Mouse (Mus musculus): ENCODE measurements at regions not wholly inside any gene's neighbourhood (a gene's known extent, or its start where the extent isn't known, plus 50 kb on each side); places are given as distances from the start of the nearest gene placed in this dataset.
A peak's percentile ranks its signal among the peaks of the same experiment; 100 is the strongest.
"Not testable (repeated sequence)": the region's sequence is repeated elsewhere in the genome, so short reads cannot be mapped to it uniquely, and the experiment has no call there.

DNA sequence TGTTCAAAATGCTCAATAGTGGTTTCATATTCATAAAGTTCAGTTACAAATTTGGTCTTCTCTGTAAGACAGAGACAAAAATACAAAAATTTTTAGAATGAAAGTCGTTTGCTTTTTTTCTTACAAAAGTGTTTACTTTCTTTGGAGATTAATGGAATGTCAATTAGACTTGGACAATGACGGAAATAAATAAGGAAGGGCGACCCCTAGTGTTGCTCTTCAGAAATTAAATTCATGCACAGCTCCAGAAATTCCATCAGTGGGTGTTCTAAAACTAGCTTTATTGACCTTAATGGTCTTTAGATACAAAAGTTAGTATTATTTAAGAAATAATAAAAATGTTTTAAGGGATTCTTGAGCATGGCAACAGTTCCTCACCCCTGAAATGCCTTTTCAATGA lies 141.8 kb upstream of the Lama2 start:
- H3K4me1 ChIP-seq (replicated peaks; ENCODE audit: low read depth, low read length): no peaks in the 10 kb centered on the region
- H3K36me3 ChIP-seq (ENCODE audit: insufficient read depth, low read length): no peaks in the 10 kb centered on the region
- H3K9me3 ChIP-seq (ENCODE audit: low read length): no peaks in the 10 kb centered on the region
- peak; percentile 84 for TF ChIP-seq CTCF (conservative IDR thresholded peaks at IDR 0.05; ENCODE audit: low read length)
- TF ChIP-seq POU5F1 (IDR thresholded peaks at IDR 0.05; ENCODE audit: borderline replicate concordance, low read length): no peak
- no peak overlapping the region for H3K4me3 ChIP-seq (replicated peaks; ENCODE audit: low read length)
- H3K27me3 ChIP-seq (ENCODE audit: insufficient read depth, low read length): no peaks in the 10 kb centered on the region

DNA sequence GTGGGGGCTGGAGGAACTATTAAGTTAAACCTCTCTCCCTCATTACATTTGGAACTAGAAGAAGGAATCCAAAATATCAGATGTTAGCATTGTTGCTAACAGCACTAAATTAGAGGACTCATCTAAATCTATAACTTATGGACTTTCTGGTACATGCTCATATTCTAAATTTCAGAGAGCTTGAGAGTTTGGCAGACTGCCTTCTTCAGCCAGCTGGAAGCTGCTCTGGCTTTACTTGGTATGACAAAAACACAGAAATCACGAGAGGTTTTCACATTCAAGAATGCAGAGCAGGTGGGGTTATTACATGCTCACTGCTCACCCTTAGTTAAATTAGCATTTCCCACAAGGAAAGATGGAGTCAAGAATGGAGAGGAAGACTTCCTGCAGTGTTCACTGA lies 182.8 kb upstream of the Lama2 start:
- no peaks in the 10 kb centered on the region for H3K27me3 ChIP-seq (ENCODE audit: insufficient read depth, low read length)
- peaks cover 35% of the 10 kb centered on the region for H3K9me3 ChIP-seq (ENCODE audit: low read length)
- peaks cover 5% of the 10 kb centered on the region for H3K36me3 ChIP-seq (ENCODE audit: insufficient read depth, low read length)
- no peaks in the 10 kb centered on the region for H3K4me1 ChIP-seq (replicated peaks; ENCODE audit: low read depth, low read length)
- TF ChIP-seq CTCF (conservative IDR thresholded peaks at IDR 0.05; ENCODE audit: low read length) (no peak), POU5F1 (IDR thresholded peaks at IDR 0.05; ENCODE audit: borderline replicate concordance, low read length) (no peak), NANOG (IDR thresholded peaks at IDR 0.05; ENCODE audit: borderline replicate concordance, low read length) (no peak)
- H3K4me3 ChIP-seq (replicated peaks; ENCODE audit: low read length): no peak overlapping the region

DNA sequence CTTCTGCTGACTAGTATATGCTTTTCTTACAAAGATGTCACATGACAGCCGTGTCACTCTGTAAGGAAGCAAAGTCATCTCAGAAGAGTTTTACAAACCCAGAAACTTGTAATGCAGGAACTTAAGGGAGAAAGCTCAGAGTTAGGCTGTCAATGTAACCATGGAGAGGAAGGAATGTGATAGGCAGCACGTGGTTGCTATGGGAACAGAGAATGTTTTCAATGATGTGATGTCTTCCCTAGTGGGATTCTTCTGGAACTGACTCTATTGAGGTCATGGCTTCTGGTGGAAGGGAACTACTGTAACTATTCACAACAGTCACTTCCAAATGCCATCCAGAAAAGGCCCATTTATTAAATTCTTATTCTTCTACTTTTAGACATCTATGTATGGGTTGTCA lies 190.0 kb upstream of the Lama2 start:
- H3K9me3 ChIP-seq (ENCODE audit: low read length): peaks cover 32% of the 10 kb centered on the region
- H3K4me3 ChIP-seq (replicated peaks; ENCODE audit: low read length): no peak overlapping the region
- H3K4me1 ChIP-seq (replicated peaks; ENCODE audit: low read depth, low read length): no peaks in the 10 kb centered on the region
- no peaks in the 10 kb centered on the region for H3K27me3 ChIP-seq (ENCODE audit: insufficient read depth, low read length)
- TF ChIP-seq CTCF (conservative IDR thresholded peaks at IDR 0.05; ENCODE audit: low read length): no peak
- TF ChIP-seq NANOG (IDR thresholded peaks at IDR 0.05; ENCODE audit: borderline replicate concordance, low read length): no peak
- TF ChIP-seq POU5F1 (IDR thresholded peaks at IDR 0.05; ENCODE audit: borderline replicate concordance, low read length): no peak
- H3K36me3 ChIP-seq (ENCODE audit: insufficient read depth, low read length): peaks cover 14% of the 10 kb centered on the region

DNA sequence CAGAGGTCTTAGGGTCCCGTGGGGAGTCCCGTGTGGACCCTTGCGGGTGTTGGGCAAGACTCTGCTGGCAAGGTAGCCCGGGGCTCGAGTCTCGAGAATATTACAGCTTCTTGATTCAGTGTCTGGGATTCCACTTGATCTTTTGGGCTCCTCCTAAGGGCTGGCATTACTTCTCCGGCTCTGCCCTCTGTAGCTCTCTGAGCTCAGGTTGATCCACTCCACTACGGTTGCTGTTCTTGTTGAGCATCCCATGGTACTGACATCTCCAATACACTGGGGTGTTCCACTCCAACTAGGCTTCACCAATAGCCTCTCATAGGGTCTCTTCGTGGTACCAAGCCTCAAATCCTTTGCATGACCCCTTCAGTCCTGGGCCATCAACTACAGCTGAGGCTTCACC lies 206.1 kb upstream of the Lama2 start:
- not testable (repeated sequence) for H3K27me3 ChIP-seq (ENCODE audit: insufficient read depth, low read length); H3K4me1 ChIP-seq (replicated peaks; ENCODE audit: low read depth, low read length); H3K36me3 ChIP-seq (ENCODE audit: insufficient read depth, low read length); H3K9me3 ChIP-seq (ENCODE audit: low read length)
- peak overlapping the region; percentile 68 for H3K4me3 ChIP-seq (replicated peaks; ENCODE audit: low read length)

DNA sequence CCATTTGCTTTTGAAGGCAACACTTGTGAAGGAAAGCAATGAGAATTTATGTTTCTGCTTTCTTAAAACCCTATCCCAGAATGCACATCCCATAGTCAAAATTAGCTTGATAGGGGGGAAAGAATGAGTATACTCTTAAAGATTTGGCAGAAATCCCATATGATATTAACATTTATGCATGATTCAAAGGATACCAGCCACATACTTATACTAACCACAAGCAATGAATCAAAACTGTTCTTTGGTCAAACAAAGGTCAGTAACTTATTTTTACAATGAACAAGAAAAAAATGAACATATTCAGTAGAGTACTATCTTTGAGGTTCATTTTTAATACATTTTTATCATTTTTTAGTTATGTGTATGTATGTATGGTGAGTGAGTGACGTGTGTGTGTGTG lies 208.8 kb upstream of the Lama2 start:
- no peaks in the 10 kb centered on the region for H3K9me3 ChIP-seq (ENCODE audit: low read length)
- H3K4me1 ChIP-seq (replicated peaks; ENCODE audit: low read depth, low read length): 0 out of 2 replicates have a peak, but pooled peaks cover 6% of the 10 kb centered on the region
- H3K36me3 ChIP-seq (ENCODE audit: insufficient read depth, low read length): no peaks in the 10 kb centered on the region
- TF ChIP-seq POU5F1 (IDR thresholded peaks at IDR 0.05; ENCODE audit: borderline replicate concordance, low read length): no peak
- no peak for TF ChIP-seq NANOG (IDR thresholded peaks at IDR 0.05; ENCODE audit: borderline replicate concordance, low read length)
- no peak for TF ChIP-seq CTCF (conservative IDR thresholded peaks at IDR 0.05; ENCODE audit: low read length)
- no peak overlapping the region for H3K4me3 ChIP-seq (replicated peaks; ENCODE audit: low read length)
- no peaks in the 10 kb centered on the region for H3K27me3 ChIP-seq (ENCODE audit: insufficient read depth, low read length)

DNA sequence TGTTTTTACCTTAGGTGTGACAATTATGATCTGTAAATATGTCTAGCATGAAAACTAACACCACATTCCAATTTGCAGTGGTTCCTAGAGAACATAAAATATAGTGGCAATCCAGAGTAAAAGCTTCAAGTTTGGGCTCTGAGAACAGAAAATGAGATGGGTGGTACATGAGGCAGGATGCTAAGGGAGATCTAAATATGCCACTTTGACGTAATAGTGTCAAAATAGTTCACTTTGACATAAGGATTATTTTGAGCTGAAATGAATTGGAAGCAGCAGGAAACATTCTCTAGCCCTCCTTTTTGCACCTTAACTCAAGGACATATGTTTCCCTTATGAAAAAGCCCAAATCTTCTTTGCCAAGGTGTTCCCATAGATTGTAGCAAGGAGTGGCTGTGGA lies 219.1 kb upstream of the Lama2 start:
- H3K4me1 ChIP-seq (replicated peaks; ENCODE audit: low read depth, low read length): no peaks in the 10 kb centered on the region
- no peaks in the 10 kb centered on the region for H3K9me3 ChIP-seq (ENCODE audit: low read length)
- no peaks in the 10 kb centered on the region for H3K36me3 ChIP-seq (ENCODE audit: insufficient read depth, low read length)
- H3K27me3 ChIP-seq (ENCODE audit: insufficient read depth, low read length): no peaks in the 10 kb centered on the region; the same call in 1 of the 2 replicates
- no peak overlapping the region for H3K4me3 ChIP-seq (replicated peaks; ENCODE audit: low read length)
- TF ChIP-seq POU5F1 (IDR thresholded peaks at IDR 0.05; ENCODE audit: borderline replicate concordance, low read length) (no peak), NANOG (IDR thresholded peaks at IDR 0.05; ENCODE audit: borderline replicate concordance, low read length) (no peak), CTCF (conservative IDR thresholded peaks at IDR 0.05; ENCODE audit: low read length) (no peak)

DNA sequence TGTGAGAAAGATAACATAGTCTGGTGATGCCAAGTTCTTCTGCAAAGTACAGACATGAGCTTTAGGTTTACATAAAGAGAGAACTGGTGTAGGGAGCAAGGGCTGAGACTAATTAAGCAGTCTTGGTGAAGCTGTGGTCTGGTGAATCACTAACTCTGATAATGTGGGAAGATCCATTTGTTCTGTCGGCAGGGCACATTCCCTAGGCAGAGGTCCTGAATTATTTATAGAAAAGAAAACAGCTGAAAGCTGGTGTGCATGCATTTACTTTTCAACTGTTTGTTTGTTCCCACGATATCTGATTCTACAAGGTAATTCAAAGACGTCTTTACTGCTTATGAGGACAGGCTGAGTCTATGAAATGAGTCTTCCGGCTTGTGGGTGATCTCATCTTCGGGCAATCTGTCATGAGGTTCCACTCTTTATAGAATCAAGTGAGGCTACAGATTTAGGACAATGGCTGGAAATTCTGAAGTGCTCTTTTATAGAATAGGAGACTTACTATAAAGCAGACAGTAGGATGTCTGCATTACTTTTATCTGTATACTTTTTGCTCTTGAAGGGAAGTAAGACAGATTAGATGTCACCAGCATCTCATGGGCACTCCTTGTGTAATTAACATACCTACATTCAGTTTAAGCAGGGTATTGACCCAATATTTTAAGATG lies 221.6 kb upstream of the Lama2 start:
- H3K4me1 ChIP-seq (replicated peaks; ENCODE audit: low read depth, low read length): no peaks in the 10 kb centered on the region
- H3K36me3 ChIP-seq (ENCODE audit: insufficient read depth, low read length): no peaks in the 10 kb centered on the region
- no peaks in the 10 kb centered on the region for H3K9me3 ChIP-seq (ENCODE audit: low read length)
- no peak overlapping the region for H3K4me3 ChIP-seq (replicated peaks; ENCODE audit: low read length)
- H3K27me3 ChIP-seq (ENCODE audit: insufficient read depth, low read length): no peaks in the 10 kb centered on the region; the same call in 1 of the 2 replicates
- TF ChIP-seq NANOG (IDR thresholded peaks at IDR 0.05; ENCODE audit: borderline replicate concordance, low read length) (no peak), CTCF (conservative IDR thresholded peaks at IDR 0.05; ENCODE audit: low read length) (no peak), POU5F1 (IDR thresholded peaks at IDR 0.05; ENCODE audit: borderline replicate concordance, low read length) (no peak)

DNA sequence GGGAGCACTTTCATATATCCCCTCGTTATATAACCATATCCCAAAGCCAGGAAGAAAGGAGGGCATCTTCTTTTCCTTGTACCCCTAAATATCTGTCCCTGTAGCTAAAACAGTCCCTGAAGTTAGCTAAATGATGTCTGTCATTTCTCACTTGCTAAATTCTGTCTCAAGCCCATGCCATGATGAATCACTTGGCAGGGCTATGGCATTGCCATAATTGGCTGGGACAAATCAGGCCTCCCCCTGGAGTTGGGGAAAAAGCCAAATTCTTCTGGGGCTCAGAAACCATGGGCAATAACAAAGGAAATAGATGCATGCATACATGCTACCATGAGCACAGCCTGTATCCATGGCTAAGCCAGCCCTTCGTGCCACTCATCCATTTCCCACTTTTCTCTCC lies 223.5 kb upstream of the Lama2 start:
- TF ChIP-seq POU5F1 (IDR thresholded peaks at IDR 0.05; ENCODE audit: borderline replicate concordance, low read length) (no peak), NANOG (IDR thresholded peaks at IDR 0.05; ENCODE audit: borderline replicate concordance, low read length) (no peak), CTCF (conservative IDR thresholded peaks at IDR 0.05; ENCODE audit: low read length) (no peak)
- Histone ChIP-seq H3K4me3 (replicated peaks; ENCODE audit: low read length) (no peak overlapping the region), H3K9me3 (ENCODE audit: low read length) (peaks cover 2% of the 10 kb centered on the region; the same call in 1 of the 2 replicates), H3K36me3 (ENCODE audit: insufficient read depth, low read length) (no peaks in the 10 kb centered on the region), H3K27me3 (ENCODE audit: insufficient read depth, low read length) (no peaks in the 10 kb centered on the region), H3K4me1 (replicated peaks; ENCODE audit: low read depth, low read length) (no peaks in the 10 kb centered on the region)

DNA sequence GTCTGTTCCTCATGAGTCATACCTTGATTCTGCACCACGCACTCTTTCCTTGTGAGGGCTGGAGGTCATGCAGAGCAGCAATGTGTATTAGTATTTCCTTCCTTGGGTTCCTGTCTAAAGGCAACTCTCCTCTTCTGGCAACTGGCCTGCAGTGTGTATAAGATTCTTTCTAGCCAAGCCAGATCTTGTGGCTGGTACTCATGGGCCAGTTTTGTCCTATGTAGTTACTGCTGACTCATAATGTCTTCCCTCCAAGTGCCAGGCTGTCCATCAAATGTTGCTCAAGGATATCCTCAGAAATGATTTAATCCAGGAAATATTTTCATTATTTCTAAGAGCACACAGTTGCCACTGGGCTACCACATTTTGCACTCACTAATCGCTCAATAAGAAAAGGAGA lies 211.0 kb upstream of the Ptprk start:
- Histone ChIP-seq H3K4me3 (replicated peaks; ENCODE audit: low read length) (no peak overlapping the region), H3K27me3 (ENCODE audit: insufficient read depth, low read length) (no peaks in the 10 kb centered on the region), H3K9me3 (ENCODE audit: low read length) (no peaks in the 10 kb centered on the region; the same call in 1 of the 2 replicates), H3K36me3 (ENCODE audit: insufficient read depth, low read length) (no peaks in the 10 kb centered on the region), H3K4me1 (replicated peaks; ENCODE audit: low read depth, low read length) (no peaks in the 10 kb centered on the region)
- no peak for TF ChIP-seq CTCF (conservative IDR thresholded peaks at IDR 0.05; ENCODE audit: low read length)
- TF ChIP-seq POU5F1 (IDR thresholded peaks at IDR 0.05; ENCODE audit: borderline replicate concordance, low read length): no peak
- TF ChIP-seq NANOG (IDR thresholded peaks at IDR 0.05; ENCODE audit: borderline replicate concordance, low read length): no peak
